Mouse (Mus musculus) retina, adult 2 months (tissue): ENCODE measurements at regions not wholly inside any gene's neighbourhood (a gene's known extent, or its start where the extent isn't known, plus 50 kb on each side); places are given as distances from the start of the nearest gene placed in this dataset.

ENCODE experiments used
- DNase-seq: peaks from one replicate; pipeline ENCODE4 v3.0.0-alpha.2; 2012; ENCODE audit warnings: low read depth, low spot score

DNA sequence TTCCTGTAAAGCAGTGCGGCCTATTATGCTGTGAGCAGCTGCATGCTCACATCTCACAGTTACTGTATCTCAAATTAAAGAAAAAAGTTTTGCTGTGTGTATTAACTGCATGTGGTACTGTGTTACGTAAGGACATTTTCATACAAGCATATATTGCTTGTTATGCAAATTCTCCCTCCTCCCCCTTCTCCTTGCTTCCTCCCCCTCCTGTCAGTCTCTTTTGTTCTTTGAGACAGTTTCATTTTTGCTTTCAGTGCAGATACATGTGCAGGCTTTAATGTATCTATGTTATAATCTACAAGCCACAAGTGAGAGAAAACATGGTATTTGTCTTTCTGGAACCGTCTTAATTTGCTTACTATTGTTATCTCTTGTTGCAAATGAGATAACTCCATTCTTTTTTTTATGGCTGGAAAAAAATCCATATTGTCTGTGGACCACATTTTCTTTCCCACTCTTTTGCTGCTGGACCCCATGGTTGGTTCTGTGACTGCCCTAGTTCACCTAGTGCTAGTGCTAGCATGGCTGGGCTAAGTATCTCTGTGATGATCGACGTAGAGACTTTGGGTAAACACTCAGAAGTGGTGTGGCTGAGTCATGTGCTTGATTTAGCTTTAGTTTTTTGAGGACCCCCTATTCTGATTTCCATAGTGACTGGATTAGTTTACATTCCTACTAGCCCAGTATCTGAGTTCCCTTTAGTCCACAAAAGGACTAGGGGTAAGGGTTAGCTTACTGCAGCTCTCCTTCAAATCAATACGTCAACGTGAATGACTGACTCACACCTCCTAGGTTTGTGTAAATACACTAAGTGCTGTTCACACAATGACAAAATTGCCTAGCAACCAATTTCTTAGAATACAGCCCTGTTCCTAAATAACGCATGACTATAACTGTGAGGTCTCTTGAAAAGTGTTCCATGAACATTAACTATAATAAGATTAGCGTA, 158.1 kb downstream of the Icos start:
- DNase-seq = no peak

DNA sequence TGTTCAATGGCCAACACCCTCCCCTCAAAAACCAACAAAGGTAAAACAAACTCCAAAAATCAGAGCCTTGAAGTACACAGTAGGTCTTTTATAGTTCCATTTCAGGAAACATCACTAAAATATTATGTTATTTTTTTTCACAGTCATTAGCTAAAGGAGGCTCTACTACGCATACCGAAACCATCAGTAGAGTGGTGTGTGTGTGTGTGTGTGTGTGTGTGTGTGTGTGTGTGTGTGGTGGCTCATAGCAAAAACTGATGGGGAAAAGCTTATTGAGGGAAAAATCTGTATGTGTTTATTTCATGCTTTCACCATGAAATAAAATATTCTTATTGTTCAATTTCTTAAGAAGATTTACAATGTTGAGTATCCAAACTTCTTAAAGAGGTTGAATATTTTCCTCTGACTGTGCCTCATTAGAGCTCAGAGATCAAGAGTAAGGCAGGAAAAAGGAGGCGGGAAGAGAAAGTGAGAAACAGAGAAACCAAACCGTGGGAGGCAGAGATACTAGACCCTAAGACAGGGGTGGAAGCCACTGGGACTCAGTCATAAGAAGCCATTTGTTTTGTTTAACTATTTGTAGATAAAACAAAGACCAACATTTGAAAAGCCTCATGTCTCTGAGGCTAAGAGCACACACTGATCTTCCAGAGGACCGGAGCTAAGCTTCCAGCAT, 159.6 kb downstream of the Icos start:
- DNase-seq = no peak

DNA sequence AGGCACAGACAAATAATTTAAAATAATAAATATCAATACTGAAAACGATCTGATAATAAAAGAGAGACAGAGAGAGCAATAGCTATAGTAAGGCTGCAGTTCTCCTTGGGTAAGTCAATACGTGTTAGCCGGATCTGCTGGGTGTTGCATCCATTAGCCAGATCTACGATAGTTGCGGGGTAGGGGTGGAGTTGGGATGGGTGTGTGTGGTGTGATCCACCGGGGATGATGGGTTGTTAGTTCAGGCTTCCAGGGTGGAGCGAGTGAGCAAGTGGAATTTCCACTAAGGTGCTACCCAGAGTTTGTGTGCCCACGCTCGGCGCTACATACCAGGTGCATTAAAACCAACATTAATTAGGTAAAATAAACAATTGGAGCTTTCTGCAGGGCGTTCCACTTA, 160.2 kb downstream of the Icos start:
- no peak for DNase-seq

DNA sequence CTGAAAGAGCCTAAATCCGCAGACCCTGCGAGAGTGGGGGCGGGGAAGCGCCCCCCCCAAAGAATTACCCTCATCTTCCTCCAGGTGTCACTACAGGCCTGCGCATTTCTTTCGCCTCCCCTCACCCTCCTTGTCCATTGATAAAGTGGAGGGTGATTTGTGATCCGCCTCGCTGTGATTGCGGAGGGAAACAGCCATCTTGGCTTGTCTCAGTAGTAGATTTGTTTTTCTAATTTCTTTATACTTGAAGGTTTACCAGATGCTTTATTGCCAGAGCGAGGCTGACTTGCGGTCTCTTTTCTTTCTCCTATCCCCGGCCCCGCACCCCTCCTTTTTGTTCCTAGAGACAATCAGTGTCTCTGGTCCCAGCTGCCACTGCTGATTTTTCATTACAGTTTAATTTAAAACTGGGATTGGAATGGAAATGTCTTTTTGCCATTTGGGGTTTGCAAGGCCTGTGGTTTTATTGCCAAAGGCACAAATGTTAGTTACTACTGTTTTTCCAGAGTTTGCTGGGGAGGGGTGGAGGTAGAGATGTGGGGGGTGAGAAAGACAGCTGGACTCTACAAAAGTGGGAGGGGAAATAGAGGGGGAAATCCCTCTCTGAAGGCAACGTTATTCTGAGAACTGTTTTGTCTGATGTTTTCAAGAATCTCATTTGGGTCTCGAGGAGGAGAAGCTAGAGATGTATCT, 161.7 kb downstream of the Icos start:
- peak; percentile 16 for DNase-seq

DNA sequence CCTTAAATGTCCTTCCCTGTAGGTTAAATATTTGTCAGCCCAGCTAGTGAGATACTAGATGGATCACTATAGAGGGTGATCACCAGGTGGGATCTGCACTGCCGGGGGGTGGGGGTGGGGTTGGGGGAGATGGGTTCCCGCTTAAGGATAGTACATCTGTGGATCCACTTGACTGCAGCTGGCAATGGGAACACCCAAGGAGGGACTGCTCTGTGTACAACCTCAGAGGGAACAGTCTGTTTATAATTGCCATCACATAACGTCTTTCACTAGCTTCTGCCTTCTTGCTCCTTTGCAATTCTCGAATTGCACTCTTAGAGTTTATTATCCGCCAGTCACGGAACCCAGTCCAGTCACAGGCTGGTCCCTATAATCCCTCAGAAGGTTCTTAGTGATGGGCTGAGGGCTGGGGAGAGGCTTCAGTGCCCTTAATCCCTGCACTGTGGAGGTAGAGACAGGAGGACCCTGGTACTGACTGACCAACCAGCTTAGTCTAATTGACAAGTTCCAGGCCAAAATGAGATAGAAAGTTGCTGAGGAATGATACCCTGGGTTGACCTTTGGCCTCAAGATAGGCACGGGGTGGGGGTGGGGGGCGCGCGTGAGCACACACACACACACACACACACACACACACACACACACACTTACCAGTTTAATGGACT, 162.4 kb downstream of the Icos start:
- DNase-seq = no peak

DNA sequence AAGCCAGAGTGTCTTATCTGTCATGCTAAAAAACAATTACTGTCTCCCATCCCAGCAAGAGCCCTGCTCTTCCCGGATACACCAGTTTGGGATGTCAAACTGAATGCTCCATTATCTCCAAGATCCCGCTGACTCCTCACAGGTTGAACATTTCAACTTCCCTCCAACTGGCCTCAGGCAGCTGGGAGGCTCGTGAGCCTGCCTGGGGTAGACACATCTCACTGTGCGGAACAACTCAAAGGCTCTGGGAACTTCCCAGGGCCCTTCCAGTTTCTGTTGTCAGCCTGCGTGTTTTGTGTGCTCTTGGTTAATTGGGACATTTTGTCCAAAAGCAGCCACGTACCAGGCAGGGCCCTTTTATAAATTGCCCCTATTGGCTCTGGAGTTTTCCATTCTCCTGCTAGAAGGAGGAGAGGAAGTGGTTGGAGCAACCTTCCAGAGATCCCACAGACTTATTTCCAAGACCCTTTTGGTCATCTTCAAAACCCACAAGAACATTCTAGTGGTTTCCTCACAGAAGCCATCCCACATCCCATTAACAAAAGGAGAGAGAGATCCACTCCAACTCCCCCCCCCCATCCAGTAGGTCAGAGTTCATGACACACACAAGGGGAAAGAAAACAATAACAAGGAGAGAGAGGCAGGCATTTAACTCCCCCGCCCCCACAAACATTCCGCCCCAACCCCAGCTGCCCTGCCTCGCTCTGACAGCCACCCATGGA, 163.3 kb downstream of the Icos start:
- no peak for DNase-seq

DNA sequence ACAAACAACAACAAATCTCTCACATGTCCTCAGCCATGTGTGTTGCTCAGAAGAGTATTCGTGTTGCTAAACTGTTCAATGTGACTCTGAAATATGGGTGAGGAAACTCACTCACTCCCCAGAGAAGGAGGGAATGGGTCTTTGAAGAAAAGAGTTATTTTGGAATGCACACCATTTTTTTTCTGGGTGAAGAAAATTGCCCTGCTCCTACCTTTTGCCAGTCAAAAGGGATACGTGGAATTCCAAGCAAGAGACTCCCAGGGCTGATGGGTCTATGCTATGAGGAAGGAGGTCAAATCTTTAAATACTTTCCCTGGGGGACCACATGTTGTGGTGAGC, 163.8 kb downstream of the Icos start:
- no peak for DNase-seq

DNA sequence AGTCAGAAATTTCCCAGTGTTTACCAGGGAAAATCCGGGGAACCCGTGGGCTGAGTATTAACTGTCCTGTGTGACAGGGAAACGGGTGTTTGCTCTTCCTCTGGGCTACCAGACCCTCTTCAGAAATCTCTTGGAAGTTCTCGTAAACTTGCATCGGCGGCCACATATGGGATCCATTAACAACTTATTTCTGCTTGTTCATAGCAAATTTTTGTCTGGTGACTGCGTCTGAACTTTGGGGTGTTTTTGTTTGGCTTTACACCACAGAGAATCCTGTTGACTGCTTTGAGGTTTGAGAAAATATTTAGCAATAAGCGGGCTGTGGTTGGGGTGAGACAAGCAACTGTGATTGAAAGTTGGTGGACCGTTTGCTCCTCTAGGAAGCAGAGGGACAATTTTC, 164.2 kb downstream of the Icos start:
- DNase-seq = no peak

DNA sequence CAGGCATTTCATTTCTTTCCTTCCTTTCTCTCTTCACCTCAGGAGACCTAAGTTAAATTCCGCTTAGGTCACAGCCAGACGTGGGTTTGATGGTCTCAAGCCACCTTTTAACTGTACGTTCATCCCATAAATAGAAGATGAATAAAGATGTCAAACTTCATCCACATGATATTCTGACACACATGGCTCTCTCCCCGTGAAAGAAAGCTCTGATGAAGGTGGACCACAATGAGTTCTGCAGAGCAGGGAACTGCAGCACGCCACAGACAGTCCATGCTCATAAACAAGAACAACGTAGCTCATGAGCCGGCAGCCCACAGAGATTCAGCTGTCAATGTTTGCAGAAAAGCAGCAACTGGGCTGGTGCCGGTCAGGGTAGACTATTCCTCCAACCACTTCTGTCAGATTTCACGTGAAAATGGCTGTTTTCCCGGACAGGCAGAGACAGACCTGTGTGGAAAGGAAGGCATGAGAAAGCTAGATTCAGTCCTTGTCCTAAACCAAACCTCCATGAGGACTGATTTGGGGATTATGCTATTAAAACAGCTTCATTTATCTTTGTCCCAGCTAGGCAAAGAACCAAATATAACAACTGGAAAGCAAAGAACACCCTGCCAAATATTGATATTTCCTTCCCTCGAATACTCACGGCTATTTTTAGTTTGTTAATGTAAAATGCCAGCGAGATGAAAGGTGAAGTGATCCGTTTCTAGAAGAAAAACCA, 165.5 kb downstream of the Icos start:
- no peak for DNase-seq

DNA sequence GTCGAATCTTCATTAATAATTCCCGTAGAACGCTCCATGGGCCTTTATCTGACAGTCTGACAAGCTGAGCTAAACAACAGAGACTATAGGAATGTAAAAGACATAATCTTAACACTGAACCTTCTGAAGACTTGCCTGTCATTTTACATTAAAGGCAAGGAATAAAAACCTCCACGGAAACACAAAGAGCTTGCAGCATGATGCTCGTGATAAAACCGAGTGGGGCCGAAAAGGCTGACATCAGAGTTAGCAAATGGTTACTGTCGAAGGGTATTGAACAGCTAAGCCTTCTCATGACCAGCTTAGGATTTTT, 166.0 kb downstream of the Icos start:
- no peak for DNase-seq

DNA sequence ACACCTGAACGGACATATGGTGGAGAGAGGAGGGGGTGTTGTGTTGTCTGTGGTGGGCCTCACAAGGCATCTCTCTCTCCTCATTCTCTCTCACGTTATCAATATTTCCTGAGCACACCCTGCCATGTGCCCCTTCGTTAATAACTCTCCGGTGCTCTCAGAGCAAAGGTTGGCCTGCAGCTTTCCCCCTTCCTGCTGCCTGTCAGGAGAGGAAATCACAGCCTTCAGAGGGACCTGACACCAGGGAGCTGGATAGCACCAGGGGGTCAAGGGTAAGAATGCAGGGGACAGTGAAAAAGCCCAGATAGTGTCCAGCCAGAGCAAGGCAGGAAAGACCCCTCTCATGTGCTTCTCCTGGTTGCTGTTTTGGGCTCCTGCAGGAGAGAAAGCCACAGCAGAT, 167.3 kb downstream of the Icos start:
- DNase-seq = no peak

DNA sequence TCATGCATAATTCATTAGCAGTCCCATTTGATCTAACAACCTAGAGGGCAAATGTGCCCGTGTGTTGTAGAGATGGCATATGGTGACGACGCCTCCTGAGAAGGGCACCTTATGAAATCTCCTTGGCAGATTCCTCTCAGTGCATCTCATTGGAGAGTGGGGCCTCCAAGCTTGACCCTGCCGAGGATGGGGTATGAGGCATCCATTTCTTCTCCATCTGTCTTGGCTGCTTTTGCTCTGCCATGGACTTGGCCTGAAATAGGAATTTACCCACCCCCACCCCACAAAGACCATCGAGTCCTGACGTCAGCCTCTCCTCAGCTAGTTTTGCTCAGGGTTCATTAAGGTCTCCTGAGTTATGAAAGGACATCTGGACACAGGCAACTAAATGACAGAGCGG, 167.8 kb downstream of the Icos start:
- DNase-seq = no peak

DNA sequence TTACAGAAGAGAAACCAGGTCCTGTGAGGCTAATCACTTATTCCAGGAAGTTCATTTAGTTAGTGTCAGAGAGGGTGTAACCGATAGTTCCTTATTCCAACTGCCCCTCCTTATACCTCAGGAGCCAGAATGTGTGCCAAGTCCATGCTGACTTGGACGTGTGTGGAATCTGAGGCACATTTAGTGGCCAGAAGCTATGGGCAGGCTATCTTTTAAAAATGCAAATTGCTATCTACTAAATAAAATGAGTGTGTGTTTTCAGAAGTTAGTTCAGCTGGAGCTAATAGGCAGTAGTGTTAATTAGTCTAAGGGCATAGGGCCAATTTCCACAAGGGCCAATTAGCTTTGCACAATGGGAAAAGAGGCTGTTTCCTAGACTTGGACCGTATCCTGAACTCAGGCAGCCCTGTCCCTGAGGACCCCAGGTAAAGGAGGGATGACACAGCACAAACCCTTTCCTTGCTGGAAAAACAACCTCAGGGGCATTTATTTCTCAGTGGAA, 168.5 kb downstream of the Icos start:
- no peak for DNase-seq

DNA sequence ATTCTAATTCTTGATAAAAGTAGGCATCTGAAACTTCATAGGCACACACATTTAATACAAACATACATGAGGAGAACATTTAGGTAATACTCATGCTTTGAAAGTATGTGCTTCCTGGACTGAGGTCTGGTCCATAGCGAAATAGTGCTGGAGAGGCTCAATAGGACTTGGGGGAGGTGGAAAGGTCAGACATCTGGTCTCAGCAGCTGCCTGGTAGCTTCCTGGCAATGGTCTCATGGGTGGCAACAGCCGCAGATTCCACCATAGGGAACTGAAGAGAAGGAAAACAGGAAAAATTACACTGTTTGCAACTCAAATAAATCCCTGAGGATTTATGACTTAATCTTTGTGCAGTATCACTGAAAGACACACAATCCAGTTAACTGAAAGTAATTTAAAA, 174.0 kb downstream of the Icos start:
- no peak for DNase-seq

DNA sequence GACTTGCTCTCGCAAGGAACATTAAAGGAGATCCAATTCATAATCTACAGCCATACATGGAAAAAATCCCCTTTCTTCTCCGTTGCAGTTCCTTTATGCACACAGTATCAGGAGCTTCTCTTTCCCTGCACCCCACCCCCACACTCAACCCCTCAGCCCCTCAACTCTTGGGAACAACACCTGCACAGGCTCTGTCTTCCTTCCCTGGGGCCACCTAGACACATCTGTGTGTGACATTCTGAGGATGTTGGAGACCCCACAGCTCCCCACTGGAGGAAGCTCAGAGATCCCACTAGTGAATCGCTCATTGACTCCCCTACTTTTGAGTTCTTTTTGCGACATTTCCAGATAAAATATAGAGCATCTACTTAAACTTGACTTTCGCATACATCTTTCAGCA, 174.4 kb downstream of the Icos start:
- no peak for DNase-seq

DNA sequence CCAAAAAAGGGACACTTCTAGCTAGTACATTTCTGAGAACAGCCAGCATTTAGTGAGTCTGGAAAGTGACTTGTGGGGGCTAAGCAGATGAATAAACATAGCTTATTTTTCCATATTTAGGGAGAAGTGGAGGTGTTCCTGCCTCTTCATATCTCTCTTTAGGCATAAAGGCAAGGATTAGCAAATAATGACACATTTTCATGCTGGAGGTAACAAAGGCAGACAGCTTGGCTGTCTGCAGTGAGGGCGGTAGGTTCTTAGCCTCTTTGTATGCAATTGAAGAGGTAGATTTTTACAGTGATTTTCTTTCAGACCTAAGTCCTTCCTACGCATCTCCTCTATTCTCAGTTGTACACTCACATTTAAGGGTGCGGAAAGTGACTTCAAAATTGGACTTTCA, 176.5 kb downstream of the Icos start:
- no peak for DNase-seq

DNA sequence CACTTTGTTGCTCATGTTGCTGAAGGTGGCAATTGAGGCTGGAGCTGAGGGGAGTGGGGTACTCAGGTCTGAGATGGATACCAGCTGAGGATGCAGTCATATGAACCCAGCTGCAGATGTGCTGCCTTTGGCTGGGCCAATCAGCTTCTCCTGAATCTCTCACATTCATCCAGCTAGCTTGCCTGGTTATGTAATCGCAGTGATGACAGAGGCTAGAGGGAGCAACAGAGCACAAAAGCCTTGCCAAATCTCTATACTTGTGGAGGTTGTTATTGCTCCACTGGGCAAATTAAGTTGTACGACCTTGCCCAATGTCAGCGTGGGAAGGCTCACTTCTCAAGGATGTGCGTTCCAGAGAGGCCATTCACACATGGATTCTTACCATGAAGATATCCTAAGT, 179.5 kb downstream of the Icos start:
- DNase-seq = no peak

DNA sequence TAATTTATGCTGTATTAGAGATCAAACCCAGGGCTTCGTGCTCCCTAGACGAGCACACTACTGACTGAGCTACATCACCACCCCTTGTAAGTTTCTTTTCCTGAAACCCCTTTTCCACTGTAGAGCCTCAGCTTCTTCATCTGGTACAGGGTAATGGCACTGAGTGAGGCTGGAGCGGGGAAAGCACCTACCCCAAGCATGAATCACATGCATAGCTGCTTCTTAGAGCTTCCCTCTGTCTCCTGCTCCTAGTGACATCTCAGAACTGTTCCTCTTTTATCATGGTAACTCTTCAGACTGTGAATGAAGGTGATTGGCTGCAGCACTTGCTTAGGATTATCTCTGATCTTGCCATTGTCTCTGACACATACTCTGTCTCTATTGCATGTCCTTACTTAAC, 182.8 kb downstream of the Icos start:
- DNase-seq = no peak

DNA sequence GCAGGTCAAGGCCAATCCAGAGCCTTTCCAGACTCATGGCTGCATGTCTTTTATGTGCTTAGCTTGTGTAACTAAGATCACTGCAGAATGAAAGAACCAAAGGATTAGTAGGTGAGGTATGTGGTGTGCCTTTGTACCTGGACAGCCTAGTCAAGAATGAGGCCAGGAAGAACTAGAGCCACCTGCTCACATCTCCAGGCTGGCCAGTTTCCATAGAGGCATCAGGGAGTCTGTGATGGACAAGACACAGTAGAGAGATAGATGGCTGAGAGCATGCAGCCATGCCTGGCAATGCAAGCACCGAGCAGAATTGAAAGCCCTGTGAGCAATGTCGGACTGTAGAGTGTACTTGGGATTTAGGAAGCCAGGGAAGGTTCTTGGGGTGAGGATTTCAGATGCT, 186.5 kb downstream of the Icos start:
- no peak for DNase-seq

DNA sequence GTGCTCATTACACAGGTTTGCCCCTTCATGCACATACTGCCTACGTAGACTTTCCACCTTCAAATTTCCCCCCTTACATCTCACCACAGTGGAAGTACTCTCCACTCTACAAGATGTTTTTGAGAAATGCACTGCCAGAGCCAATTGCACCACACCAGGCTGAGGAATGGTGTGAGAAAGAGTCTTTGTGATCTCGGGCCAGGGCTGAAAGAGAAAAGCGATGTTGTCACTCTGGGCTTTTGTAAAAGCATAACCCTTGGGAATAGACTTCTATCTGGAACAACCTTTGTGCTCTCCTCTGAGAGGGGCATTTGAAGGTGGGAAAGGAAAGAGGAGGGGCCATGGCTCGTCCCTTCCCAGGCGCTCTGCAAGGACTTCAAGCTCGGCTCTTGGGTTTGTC, 194.2 kb downstream of the Icos start:
- no peak for DNase-seq

DNA sequence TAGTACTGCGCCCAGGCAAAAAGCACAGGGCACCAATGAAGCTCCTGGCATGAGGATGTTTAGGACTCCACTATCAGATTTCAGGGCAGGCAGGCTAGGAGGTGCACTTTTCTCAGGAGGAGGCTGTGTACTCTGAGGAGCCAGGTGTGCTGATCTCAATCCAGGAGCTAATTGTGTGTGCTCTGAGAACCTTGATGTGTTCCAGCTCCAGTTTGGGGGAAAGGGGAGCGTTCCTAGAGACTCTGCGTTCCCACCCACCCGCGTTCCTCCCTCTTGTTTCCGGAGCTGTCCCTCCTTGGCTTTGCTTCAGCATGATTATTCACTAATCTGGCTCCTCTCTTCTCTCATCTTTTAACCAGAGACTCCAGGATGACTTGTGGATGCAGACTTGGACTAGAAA, 195.2 kb downstream of the Icos start:
- no peak for DNase-seq
